Mouse (Mus musculus): Measurements from ENCODE around the gene Cdsn.

Gene Cdsn

DNA sequence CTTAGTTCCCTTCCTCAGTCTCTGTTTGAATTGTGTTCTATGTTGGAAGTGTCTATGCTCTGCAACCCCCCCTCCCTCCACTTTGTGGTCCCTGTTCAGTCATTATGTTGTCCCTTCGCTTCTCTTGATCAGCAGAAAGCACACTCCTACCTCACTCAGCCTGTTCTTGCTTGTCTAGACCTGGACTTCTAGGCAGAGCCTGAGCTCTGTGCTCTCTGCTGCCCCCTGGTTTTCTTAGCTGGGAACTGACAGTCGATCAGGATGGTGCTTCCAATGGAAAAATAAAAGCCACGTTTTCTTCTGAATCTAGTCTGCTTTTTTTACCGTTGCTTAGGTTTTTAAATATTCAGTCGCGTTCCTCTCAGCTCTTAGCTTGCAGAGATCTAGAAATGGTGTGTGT is 17.6 kb upstream of the Cdsn start:
- no peak for DNase-seq (ENCODE audit: low read depth in 1 of 2, low spot score in 2 of 2)

DNA sequence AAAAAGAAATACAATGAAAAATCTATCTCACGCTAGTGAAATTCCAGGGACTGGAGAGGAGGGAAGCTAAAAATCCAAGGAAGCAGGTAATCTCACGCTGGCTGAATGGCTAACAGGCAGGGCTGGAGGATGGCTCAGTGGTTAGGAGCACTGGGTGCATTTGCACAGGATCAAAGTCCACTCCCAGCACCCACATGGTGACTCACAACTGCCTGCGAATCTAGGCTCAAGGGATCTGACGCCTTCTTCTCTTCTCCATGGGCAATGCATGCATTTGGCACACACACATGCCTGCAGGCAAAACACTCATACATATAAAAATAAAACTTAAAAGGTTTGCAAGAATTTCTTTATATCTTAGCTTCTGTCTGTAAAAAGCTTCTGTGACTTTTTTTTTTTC is 14.5 kb upstream of the Cdsn start:
- no peak for DNase-seq (ENCODE audit: low read depth in 1 of 2, low spot score in 2 of 2)

DNA sequence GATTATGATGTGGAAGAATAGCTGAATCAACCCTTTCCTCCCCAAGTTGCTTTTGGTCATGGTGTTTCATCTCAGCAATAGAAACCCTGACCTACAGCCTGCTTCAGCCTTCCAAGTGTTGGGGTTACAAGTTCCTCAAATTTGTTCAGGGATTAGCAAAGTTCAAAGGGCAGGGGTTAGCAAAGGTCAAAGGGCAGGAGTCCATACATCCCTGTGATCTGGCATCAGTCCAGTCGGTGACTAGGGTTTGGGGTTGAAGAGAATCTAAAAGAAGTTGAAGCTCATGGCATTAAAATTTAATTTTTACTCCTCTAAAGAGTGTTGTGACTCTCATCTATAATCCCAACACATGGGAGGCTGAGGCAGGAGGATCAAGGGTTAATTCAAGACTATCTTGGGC is 13.5 kb upstream of the Cdsn start:
- no peak for DNase-seq (ENCODE audit: low read depth in 1 of 2, low spot score in 2 of 2)

DNA sequence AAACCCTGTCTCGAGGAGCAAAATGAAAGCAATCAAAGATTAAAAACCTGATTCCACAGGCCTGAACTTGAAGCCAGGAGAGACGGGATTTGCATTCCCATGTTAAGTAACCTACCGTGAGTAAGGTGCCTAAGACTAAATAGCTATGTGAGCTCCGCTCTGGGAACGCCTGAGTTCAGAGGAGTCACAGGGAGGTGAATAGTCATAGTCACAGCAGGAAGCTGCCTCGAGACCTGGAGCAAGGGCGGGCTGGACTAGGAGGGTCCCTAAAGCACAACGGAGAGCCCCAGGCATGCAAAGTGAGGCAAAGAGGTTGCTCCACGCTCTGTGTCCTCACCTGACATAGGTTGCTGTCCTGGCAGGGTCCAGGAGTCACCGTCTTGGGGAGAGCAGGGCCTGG is 12.4 kb upstream of the Cdsn start:
- DNase-seq (ENCODE audit: low read depth in 1 of 2, low spot score in 2 of 2): no peak

DNA sequence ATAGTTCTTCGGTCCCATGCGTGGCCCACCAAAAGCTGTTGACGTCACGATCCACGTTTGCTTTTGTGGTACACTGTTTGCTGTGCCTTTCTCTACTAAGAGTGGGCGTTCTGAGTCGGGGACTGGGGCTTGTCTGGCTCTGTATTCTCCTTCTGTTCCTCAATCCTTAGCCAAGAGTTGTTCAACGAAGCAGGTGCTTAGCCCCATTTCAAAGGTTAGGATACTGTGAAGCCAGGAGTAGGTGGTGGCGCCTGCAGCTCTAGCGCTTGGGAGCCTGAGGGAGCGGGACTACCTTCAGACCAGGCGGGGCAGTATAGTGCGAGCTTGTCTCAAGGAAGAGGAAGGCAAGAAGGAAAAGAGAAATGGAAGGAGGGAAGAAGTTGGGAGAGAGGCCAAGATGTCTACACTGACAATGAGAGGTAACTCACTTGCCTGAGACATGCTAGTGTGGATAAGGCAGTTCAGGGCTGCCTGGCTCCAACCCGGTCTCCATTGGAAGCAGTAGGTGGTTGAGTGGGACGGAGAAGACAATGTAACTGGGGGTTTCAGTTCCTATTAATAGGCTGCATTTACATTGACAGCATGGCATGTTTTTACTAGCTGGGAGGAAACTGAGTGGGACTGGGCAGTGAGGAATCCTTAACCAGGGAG is 9.0 kb upstream of the Cdsn start:
- no peak for DNase-seq (ENCODE audit: low read depth in 1 of 2, low spot score in 2 of 2)

DNA sequence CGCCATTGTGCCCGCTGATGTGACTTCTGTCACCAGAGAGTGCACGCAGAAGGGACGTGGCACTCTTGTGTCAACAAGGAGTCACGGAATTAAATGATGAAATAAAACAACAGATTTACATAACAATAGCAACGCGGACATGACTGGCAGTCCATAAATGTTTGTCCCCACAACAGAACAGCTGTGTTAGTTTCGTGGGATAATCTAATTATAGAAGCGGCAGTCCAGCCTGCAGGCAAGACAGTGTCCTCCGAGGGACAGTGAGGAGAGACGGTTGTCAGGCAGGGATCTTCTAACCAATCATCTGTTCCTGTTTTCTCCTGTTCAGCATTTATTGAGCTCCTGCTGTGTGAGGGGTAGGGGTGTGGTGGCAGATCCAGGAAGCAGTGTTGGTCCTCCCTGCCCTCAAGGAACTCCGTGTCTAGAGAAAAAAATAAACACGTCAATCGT is 8.5 kb upstream of the Cdsn start:
- DNase-seq (ENCODE audit: low read depth in 1 of 2, low spot score in 2 of 2): no peak

DNA sequence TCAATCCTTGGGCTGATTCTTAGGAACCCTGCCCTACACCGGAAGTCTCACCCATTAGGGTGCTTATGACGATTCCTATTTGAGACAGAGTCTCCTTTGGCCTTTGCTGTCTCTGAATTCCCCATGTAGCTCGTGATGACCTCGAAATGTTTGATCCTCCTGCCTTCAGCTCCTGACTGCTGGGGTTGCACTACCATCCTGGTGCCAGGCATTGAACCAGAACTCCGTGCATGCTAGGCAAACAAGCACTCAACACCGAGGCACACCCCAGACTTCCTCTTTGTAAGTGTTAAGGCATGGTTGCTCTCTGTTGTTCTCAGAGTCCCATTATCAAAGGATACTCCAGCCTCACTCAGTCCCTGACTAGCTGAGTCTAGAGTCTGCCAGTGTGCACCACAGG is 7.9 kb upstream of the Cdsn start:
- no peak for DNase-seq (ENCODE audit: low read depth in 1 of 2, low spot score in 2 of 2)

DNA sequence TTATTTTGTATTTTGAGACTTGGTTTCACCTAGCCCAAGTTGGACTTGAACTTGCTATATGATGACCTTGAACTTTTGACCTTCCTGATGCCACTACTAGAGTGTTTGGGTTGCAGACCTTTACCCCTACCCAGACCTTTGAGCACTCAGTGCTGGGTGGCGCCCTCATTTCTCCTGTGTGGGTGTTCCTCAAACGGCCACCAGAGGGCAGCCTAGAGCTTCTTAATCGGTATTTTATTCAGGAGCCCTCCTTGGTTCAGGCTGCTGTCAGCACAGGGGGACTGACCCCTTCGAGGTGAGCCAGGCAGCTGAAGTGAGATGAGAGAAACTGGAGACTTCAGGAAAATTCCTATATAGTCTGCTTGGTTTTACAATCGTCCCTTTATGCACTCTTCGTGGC is 7.2 kb upstream of the Cdsn start:
- peak in 1 of 2 experiments; percentile 24 for DNase-seq (ENCODE audit: low read depth in 1 of 2, low spot score in 2 of 2)

DNA sequence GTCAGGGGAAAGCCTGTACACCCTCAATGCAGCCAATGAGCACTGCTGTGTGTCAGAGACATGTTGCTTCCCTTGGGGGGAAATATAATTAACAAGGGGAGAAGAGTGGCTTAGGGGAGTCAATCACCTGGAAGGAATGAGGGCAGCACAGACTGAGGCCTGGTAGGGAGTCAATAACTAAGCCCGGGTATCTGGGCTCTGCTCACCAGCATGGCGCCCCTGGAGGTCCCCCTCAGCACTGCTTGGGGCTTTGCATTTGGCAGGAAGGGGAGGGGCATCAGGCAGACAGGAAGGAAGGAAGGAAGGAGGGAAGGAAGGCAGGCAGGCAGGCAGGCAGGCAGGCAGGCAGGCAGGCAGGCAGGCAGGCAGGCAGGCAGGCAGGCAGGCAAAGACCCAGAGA is 4.5 kb upstream of the Cdsn start:
- no peak for DNase-seq (ENCODE audit: low read depth in 1 of 2, low spot score in 2 of 2)

DNA sequence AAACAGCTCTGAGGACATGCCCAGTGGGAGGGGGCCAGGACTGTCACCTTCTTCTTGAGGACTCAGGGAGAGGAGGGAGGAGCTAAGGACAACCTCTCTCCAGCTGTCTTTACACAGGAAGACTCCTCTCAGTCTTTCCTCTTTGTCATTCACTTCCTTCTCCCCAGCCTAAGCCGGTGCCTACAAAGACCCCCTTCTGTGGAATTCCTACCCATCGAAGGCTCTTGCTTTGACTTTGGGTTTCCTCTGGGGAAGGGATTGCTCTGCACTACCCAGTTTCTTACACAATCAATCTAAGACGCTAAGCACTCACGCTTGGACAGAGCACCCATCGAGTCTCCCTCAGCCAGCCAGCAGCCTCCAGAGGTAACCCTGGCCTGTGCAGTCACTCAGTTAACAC is 3.3 kb upstream of the Cdsn start:
- no peak for DNase-seq (ENCODE audit: low read depth in 1 of 2, low spot score in 2 of 2)

DNA sequence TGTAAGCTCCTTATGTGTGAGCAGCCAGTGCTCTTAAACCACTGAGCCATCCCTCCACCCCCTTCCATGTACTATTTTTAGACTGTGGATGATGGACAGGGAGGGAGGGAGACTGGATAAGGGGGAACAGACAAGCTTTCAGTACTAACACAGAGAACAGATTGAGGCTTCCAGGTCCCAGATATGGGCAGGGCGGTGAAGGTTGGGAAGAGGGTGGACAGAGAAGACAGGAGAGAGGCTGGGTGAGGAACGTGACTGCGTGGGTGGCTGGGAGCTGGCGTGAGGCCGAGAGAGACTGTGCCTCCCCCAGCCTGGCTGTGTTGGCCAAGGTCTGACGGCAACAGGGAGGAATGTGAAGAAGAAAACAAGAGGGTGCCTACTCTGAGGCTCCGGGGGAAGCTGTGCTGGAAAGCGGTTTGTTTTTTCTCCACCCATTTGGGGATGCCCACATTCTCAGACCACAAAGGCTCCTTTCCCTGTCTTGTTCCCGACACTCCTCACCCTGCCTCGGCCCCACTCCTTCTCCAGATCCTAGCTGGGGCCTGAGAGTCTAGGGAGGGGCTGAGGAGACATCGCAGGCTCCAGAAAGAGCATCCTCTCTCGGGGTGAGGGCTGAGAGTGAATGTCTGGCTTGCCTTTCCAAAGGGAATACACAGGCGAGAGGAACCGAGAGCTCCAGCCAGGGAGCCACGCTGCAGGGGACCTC is 2.3 kb upstream of the Cdsn start:
- DNase-seq (ENCODE audit: low read depth in 1 of 2, low spot score in 2 of 2): no peak

DNA sequence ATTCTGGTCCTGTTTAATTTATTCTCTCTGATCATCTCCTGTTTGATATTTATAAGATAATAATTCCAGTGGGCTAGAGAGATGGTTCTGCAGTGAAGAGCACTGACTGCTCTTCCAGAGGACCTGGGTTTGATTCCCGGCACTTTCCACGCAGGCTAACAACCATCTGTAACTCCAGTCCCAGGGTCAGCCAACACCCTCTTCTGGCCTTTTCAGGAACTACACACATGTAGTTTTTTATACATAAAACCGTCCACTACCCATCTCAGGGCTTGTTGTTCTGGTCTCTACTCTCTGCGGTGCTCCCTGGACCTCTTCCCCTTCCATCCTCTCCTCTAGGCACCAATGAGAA is 1.8 kb upstream of the Cdsn start:
- DNase-seq (ENCODE audit: low read depth in 1 of 2, low spot score in 2 of 2): no peak

DNA sequence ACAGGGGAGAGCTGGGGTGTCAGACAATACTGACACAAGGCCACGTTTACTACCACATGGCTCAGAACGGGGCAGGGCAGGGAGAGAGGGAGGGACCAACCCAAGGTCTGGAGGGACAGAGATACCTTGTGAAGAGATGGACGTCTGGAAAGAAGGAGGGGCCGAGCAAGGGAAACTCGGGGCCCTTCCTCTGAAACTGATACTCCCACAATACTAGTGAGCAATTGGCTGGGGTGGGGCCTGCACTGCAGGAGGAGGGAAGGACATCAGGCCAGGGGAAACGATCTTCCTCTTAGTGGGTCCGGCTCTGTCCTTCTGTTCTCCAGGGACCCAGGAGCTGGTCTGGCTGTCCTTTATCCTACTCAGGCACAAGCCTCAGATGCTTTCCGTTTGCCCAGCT is 1.1 kb upstream of the Cdsn start:
- no peak for DNase-seq (ENCODE audit: low read depth in 1 of 2, low spot score in 2 of 2)

DNA sequence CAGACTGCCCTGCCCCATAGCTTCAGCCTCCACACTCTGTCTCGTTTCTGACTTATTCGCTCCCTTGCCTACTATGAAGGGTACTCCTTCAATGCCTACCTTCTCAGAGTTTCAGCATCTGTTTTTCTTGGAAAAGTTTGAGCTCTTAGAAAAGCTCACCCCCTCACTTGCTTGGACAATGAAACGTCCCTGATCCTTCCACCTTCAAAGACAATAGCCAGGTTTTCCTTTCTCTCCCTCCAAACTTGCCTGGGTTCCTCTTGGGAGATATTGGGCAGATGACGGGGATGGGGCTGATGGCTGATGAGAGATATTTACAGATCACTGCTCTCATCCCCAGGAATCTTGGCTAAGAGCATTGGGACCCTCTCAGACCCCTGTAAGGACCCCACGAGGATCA is 2.4 kb downstream of the Cdsn start:
- DNase-seq (ENCODE audit: low read depth in 1 of 2, low spot score in 2 of 2): no peak

DNA sequence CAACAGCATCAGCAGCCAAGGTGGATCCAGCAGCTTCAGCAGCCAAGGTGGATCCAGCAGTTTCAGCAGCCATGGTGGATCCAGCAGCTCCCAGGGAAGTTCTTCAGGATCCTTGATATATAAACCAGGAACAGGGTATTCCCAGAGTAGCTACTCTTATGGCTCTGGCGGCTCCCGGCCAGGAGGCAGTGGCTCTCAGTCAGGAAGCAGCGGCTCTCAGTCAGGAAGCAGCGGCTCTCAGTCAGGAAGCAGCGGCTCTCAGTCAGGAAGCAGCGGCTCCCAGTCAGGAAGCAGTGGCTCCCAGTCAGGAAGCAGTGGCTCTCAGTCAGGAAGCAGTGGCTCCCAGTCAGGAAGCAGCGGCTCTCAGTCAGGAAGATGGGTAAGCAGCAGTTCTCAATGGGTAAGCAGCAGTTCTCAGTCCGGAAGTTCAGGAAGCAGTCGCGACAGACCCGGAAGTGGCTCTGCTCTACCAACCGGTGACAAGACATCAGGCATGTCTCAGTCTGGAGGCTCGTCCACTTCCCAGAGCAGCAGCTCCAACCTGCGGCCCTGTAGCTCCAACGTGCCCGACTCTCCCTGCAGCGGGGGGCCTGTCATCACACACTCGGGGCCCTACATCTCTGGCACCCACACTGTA is 3.0 kb downstream of the Cdsn start:
- no peak for DNase-seq (ENCODE audit: low read depth in 1 of 2, low spot score in 2 of 2)

DNA sequence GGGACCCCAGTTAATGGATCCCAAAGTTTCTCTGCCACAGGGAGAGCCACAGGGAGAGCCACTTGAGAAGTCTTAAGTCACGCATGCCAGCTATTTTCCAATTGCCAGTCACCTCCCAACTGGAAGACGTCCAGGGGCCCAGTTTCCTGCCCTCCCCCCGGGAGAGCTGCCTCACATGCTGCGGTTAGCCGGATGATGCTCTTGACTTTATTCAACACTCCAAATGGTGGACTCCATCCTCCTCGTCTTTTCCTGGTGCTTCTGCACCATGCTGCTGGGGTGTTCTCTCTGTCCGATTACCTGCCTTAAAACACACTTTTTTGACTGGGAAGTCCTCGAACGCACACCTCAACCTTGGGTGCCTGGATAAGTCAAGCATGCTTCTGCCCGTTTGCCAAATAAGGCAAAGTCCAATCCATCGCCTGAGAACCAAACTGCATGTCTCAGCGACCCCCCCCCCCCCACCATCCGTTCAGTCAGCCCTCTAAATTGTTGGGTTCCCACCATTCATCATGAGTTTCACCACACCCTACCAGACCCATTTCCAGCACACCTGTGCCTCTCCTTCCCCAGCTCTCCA is 4.3 kb downstream of the Cdsn start:
- no peak for DNase-seq (ENCODE audit: low read depth in 1 of 2, low spot score in 2 of 2)

DNA sequence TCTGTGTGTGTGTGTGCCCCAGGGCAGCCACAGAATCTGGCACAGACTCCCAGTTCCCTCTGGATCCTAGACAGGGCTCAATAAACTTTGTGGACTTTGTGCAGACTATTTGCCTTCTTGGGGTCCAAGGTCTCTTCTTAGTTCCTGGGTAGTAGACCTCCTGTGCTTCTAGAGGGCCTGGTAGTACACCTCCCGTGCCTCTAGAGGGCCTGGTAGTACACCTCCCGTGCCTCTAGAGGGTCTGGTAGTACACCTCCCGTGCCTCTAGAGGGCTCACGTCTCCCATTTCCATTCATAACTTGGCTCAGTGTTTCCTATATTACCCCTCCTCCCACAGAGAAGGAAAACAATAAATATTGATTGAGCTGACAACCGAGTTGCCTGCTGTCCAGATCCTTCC is 4.9 kb downstream of the Cdsn start:
- no peak for DNase-seq (ENCODE audit: low read depth in 1 of 2, low spot score in 2 of 2)

DNA sequence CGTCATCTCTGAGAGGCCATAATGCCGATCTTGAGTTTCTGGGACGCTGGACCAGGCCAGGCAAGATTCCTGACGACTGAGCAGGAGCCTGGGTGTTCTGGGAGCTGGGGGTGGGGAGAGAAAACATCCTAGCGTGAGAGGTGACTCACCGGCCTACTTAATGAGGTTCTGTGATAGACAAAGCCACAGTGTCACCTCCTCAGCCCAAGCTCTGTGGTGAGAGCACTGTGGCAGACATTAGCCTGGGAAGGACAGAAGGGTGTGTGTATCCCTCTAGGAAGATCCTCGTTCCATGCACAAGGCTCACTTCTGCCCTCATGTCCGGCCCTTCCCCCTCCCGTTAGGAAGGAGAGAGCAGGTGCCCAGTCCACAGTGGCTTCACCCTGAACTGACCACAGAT is 5.4 kb downstream of the Cdsn start:
- no peak for DNase-seq (ENCODE audit: low read depth in 1 of 2, low spot score in 2 of 2)

DNA sequence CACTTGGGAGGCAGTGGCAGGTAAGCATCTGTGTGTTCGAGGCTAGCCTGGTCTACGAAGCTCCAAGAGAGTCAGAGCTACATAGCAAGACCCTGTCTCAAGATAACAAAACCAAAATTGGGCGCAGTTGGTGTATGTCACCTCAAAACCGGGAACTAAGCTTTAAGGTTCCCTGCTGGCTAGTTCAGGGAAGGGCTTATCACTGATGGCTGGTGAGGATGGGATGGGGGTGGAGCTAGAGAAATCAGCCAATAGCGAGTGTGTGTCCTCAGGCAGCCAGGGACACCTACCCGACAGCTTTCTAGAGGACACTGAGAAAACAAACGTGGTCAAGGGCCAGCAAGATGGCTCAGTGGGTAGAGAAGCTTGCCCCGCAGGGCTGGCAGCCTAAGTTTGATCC is 6.3 kb downstream of the Cdsn start:
- DNase-seq (ENCODE audit: low read depth in 1 of 2, low spot score in 2 of 2): no peak

DNA sequence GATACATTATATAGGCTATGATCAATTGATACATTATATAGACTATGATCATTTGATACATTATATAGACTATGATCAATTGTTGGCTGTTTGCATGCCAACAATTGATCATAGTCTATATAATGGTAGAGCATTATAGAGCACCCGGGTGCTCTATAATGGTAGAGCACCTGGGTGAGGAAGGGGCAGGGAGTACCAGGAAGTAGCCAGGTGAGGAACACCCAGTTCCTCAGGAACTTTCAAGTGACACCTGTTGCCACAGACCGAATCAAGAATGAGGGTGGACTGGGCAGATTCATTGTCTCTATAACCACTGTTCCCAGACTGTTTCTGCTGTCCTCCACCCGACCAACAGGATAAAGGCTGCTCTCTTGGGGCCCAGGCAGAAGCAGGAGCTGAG is 15.2 kb downstream of the Cdsn start, which contains the start of gene 2300002M23Rik:
TSS of gene 2300002M23Rik (plus strand) at position 301 of the 400 bp plus-strand sequence.
- no peak for DNase-seq (ENCODE audit: low read depth in 1 of 2, low spot score in 2 of 2)

DNA sequence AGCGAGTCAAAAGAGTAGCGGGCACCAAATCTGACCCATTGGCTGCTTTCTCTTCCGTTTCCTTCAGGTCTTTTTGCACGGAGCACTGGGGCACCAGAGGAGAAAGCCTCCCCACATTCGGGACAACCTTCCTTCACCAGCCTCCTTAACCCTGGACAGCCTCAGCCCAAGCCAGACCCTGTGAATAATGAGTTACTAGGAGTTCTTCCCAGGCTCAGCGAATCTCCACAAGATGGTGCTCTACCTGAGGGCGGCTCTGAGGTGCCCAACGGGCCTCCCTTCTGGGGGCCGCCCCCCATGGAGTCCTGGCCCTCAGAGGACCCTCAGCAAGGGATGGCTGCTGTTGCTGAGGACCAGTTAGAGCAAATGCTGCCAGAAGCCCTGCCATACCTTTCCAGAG is 15.8 kb downstream of the Cdsn start:
- DNase-seq (ENCODE audit: low read depth in 1 of 2, low spot score in 2 of 2): no peak

Measured in monocyte, adult 2 months (primary cell).